Mouse (Mus musculus) gastrocnemius, adult 2 months (tissue): Measurements from ENCODE around the gene Cmah. TPM values are rescaled to one million over a fixed set of nuclear protein-coding genes. Genes with fewer than 3 reads are reported as not detected.
A peak's percentile ranks its signal among the peaks of the same experiment; 100 is the strongest.

ENCODE experiments used
- DNase-seq: peaks from one replicate; pipeline ENCODE4 v3.0.0; 2022
- H3K27ac ChIP-seq: fragments of 200-600 bp; 2 replicates; pipeline ENCODE4 v1.8.1; 2022; ENCODE audit warnings: mild to moderate bottlenecking
- H3K4me3 ChIP-seq: fragments of 200-600 bp; 2 replicates; pipeline ENCODE4 v1.8.1; 2022; ENCODE audit warnings: mild to moderate bottlenecking, moderate library complexity
- CTCF ChIP-seq: fragments of 200-600 bp; IDR thresholded peaks from 2 replicates; pipeline ENCODE4 v1.8.1; 2022; ENCODE audit warnings: antibody characterized with exemption, mild to moderate bottlenecking, moderate library complexity
- intact Hi-C: fragments of 180-260 bp; cut with DNase I; formaldehyde crosslinking; loops from one replicate; pipeline ENCODE4 v1.15.1; 2025
- total RNA-seq, 2 experiments: library from RNA; stranded (reverse); gene quantifications; 2 replicates each; pipeline ENCODE4 v1.2.3; 2021

Cmah gene
- total RNA-seq, 2 experiments from 2014 or later, result 1.9 to 2.2 TPM

DNA sequence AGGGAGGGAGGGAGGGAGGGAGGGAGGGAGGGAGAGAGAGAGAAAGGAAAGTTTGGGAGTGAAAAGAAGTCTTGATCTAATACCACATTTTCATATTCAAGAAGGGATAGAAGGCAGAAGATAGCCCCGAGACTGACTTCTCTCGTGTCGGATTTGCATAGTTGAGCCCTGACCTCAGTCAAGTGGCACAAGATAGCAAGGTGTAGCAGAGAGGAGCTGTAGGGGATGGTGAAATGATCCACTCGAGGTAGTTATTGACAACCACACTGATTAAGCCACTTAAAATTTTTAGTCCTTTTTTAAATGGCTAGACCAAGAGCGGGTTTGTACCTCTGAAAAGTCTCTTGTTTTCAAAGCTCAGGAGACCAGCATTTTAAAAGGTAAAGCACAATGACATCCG lies 171.1 kb downstream of the Cmah start:
- Histone ChIP-seq H3K27ac (no peak overlapping the region), H3K4me3 (no peak overlapping the region)
- no peak for TF ChIP-seq CTCF
- intact Hi-C loops, result no loop called here
- DNase-seq, result no peak

DNA sequence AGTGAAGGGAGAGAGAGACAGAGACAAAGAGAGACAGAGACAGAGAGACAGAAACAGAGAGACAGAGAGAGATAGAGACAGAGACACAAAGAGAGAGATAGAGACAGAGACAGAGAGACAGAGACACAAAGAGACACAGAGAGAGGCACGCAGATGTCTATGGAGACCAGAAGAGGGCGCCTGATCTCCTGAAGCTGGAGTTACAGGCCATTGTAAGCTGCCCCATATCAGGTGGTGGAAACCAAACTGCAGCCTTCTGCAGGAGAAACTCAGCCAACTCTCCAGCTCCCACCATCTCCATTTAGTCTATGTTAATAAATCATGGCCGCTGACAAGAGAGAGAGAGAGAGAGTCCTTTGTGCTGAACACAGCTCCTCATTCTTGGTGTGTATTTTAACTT lies 172.3 kb downstream of the Cmah start:
- intact Hi-C loops, result no loop called here
- peak; percentile 27 for DNase-seq
- TF ChIP-seq CTCF, result peak; percentile 60
- no peak overlapping the region for H3K27ac ChIP-seq
- H3K4me3 ChIP-seq, result no peak overlapping the region

DNA sequence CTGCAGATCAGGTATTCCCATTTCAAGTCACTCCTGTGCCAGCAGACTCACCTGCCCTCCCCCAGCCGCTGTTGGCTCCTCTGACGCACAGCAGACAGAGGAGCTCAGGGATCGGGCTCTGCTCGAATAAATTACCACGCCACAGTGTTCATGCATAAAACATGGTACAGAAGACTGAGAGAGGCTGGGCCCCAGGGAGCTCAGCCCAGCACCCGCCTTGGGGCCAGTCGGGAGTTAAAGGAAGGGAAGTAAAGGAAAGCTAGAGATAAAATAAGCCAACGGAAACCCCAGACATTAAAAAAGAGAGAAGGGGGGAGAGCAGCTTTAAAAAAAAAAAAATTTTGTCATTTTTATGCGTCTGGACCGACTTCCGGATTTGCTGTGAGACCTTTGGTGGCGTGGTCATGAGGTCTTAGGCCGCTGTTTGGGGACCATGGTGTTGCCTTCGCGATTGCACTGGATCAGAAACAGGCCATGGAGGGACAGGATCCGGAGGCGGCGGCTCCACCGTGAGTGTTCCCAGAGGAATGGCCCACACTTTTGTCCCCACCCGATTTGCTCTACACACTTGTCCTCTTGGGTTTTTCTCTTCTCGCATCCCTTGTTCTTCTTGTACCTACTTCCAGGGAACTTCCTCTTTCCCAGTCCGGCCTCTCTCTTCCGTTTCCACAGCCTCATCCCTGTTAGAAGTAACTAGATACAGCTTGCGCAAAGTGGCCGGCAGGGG lies 174.1 kb downstream of the Cmah start:
- Histone ChIP-seq H3K27ac (no peak overlapping the region), H3K4me3 (no peak overlapping the region)
- TF ChIP-seq CTCF, result no peak
- no peak for DNase-seq
- intact Hi-C loops, result no loop called here

DNA sequence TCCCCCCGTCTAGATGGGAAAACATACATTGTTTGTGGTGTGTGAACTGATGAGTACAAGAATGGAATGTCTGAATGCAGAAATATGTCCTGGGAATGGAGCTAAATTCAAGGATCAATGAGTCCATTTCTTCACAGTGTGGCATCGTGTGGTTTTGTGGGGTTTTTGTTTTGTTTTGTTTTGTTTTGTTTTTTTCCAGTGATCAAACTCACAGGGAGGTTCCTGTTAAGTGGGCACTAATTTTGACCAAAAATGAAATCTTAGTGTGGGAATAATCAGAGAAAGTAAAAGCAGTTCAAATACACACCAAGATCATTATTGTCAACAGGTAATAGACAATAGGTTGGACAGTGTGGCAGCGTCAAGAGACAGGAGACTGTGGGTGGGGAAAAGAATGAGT lies 174.7 kb downstream of the Cmah start:
- no peak for TF ChIP-seq CTCF
- Histone ChIP-seq H3K4me3 (no peak overlapping the region), H3K27ac (no peak overlapping the region)
- no peak for DNase-seq
- intact Hi-C loops, result no loop called here

DNA sequence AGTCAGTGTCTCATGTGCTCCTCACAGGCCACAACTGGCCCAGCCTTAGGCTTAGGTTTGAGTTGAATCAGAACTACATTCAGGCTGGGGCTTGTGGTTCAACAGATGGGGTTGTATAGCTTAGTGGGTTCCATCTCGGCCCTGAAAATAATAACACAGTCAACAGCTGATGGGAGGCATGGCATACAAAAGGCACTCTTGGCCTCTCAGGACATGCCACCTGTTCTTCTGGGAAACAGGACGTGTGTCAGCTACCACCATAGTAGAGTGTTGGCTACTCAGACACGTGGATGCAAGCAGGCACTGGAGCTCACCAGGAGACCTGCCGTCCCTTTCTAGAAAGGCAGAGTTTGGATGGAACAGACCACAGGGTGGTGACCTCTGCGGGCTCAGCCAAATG lies 178.6 kb downstream of the Cmah start:
- Histone ChIP-seq H3K4me3 (no peak overlapping the region), H3K27ac (no peak overlapping the region)
- TF ChIP-seq CTCF, result no peak
- intact Hi-C loops, result no loop called here
- DNase-seq, result peak; percentile 31

DNA sequence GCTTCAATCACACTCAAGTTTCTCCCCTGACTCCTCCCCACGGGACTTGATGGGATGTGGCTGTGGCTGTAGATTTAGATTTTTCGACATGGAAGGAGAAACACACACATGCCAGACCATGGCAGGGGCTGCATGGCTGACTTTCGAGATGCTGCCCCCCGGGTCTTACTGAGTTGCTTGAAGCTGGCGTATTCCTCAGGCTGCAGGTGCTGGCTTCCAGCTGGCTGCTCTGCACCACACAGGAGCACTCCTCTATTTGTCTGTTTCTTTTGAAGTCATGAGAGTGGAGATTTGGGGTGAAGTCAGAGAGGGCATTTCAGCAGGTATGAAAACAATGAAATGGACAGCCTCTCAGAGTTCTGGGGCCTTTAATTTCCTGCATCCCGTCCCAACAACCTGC lies 180.0 kb downstream of the Cmah start:
- no peak for TF ChIP-seq CTCF
- intact Hi-C loops, result no loop called here
- Histone ChIP-seq H3K27ac (no peak overlapping the region), H3K4me3 (no peak overlapping the region)
- no peak for DNase-seq

DNA sequence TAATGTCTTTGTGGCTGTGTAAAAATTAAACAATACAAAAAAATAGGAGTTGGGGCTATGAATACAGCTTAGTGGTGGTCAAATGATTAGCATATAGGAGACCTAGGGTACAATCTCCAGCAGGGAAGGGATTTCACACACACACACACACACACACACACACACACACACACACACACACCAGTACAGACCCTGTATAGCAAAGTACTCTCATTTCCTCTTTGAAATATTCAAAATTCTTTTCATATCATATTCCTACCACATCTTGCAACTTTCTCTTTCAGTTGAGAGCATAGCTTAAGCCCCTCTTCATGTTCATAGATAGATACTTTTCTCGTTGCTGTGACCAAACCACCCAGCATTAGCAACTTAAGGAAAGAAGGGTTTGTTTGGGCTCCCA lies 181.7 kb downstream of the Cmah start:
- no peak for TF ChIP-seq CTCF
- no peak for DNase-seq
- intact Hi-C loops, result no loop called here
- Histone ChIP-seq H3K4me3 (no peak overlapping the region), H3K27ac (no peak overlapping the region)

DNA sequence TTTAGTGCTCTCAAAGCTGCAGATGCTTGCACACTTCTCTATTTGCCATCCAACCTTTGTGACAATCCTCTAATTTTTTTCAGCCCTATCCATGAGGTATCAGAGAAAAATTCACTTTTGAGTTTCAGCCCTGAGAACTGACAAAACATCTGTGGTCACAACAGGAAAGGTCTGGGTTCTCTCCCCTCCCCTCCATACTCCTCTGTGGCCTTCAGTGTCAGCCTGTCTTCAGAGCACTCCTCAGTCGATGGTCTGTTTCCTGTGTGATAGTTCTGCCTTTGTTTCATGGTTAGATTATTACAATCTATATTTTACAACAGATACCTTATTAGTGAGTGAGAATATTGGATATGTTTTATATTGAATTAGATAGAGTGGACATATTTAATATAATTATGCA lies 184.2 kb downstream of the Cmah start:
- H3K27ac ChIP-seq, result no peak overlapping the region
- TF ChIP-seq CTCF, result no peak
- H3K4me3 ChIP-seq, result no peak overlapping the region
- intact Hi-C loops, result no loop called here
- DNase-seq, result no peak

DNA sequence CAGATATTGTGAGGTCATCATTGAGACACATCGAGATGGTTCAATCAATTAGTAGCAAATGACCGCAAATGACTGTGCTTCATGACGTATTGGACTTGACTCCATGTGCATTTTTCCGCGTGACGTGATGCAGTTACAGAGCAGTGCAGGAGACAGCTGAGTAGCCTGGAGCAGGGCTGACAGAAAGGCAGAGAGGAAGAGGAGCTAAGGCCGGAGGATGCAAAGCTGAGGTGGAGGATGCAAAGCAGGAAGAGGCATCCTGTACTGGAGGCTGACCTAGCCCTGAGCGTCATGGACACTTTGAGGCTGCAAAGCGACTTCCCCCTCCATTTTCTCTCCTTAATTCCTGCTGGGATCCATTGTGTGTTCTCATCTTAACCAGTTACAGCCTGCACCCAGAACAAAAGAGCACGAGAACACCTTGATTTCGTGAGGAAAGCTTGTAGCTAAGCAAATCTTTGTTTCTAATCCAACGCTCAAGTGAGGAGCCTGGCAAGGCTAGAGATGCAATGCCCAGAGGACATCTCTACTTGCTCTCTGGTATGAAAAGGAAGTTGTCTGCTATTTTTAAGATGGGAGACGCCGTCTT lies 184.8 kb downstream of the Cmah start:
- intact Hi-C loops, result no loop called here
- no peak overlapping the region for H3K27ac ChIP-seq
- no peak for TF ChIP-seq CTCF
- H3K4me3 ChIP-seq, result no peak overlapping the region
- DNase-seq, result no peak

DNA sequence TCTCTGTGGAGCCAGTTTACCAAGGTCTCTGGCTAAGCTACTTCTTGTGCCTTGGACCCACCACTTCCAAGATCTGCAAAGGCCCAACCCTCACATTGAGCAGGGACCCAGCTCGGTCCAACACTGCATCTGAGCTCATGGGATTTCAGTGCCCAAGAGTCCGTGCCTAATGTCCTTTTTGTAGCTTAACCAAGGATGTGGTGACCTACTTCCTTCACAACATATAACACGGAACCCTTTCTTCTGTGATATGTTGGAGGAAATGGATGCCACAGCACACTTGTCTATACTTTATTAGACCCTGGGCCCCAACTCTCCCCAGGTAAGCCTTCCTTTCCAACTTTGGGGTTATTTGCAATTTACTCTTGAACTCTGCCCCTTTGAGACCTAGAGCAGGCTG lies 186.5 kb downstream of the Cmah start:
- Histone ChIP-seq H3K27ac (no peak overlapping the region), H3K4me3 (no peak overlapping the region)
- intact Hi-C loops, result no loop called here
- no peak for TF ChIP-seq CTCF
- DNase-seq, result no peak

DNA sequence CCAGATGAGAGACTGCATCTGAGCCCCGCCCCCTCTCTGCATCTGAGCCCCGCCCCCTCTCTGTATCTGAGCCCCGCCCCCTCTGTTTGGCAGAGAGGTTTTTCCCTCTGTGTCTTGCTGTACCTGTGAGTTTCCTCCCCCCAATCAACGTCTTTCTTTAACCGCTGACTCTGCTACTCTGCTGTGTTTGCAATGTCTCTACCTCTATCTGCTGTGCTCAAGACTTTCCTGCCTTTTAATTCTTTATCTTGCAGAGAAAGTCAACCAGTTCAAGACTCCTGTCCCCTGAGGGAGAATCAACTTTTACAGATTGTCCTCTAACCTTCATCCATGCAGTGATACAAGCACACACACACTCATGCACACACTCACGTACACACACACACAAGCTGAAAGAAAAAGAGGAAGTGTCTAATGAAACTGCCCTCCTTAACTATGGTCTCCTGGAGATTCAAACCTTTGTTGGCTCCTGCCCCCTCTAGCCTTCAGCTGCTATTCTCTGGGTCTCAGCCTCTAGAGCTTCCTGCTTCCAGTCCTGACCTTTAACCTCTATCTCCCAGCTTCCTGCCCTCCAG lies 188.0 kb downstream of the Cmah start:
- H3K4me3 ChIP-seq, result no peak overlapping the region
- no peak for TF ChIP-seq CTCF
- H3K27ac ChIP-seq, result no peak overlapping the region
- no peak for DNase-seq
- intact Hi-C loops, result no loop called here

DNA sequence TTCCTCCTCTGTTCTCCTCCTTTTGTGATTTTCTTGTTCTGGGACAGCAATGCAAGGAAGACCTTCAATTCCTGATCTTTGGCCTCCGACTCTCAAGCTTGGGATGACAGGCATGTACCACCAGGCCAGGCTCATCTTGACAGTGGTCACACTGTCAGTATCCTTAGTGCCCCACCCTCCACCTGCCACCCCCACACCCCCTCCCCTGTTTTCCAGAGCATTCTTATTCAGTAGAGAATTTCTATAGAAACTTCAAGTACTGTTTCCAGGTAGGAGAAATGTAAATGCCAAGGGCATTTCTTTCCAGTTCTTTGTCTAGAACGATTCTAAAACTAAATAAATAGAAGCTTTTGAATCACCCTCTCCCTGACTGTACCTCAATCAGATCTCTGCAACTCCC lies 190.6 kb downstream of the Cmah start:
- intact Hi-C loops, result no loop called here
- no peak for TF ChIP-seq CTCF
- Histone ChIP-seq H3K27ac (no peak overlapping the region), H3K4me3 (no peak overlapping the region)
- no peak for DNase-seq

DNA sequence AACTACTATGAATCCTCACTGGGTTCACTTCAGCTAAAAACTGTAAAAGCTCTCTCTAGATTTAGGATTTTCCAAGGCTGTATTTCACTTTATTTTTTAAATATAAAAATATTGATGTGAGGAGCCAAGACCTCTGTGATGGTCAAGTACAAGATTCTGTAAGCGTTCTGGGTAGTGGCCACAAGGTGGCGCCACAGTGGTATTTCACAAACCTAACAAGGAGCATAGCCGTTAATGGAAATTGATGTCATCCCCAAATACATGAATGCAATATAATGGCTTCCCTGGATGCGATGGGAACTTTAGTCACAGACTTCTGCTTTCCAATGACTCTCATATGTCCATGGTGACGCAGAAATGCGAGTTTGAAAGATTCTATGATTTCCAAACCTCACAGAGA lies 191.7 kb downstream of the Cmah start:
- H3K27ac ChIP-seq, result no peak overlapping the region
- no peak overlapping the region for H3K4me3 ChIP-seq
- peak; percentile 85 for TF ChIP-seq CTCF
- peak; percentile 72 for DNase-seq
- intact Hi-C loops, result loop anchor here (1.0 kb wide), 2 partner anchors 97 to 168 kb away; no protein-coding TSS in a partner anchor
